Mouse (Mus musculus): ENCODE measurements at regions not wholly inside any gene's neighbourhood (a gene's known extent, or its start where the extent isn't known, plus 50 kb on each side); places are given as distances from the start of the nearest gene placed in this dataset.

- H3K4me1 ChIP-seq (ENCODE audit: control insufficient read depth, insufficient read depth, low read length): no peaks in the 10 kb centered on the region
Measured at GRCm38 (mm10) chr17:65082249-65082648, 246.4 kb upstream of the 4930583I09Rik start.

GRCm38 (mm10) chr17:65081779-65082086 is 245.9 kb upstream of the 4930583I09Rik start:
- Histone ChIP-seq H3K36me3 (ENCODE audit: control insufficient read depth, insufficient read depth, low read length) (no peaks in the 10 kb centered on the region), H3K4me1 (ENCODE audit: control insufficient read depth, insufficient read depth, low read length) (no peaks in the 10 kb centered on the region), H3K4me3 (ENCODE audit: control insufficient read depth, low read depth, low read length) (no peak overlapping the region), H3K27ac (ENCODE audit: control insufficient read depth, insufficient read depth, low read depth, low read length) (no peak overlapping the region), H3K27me3 (ENCODE audit: control insufficient read depth, insufficient read depth, low read length) (no peaks in the 10 kb centered on the region)
- TF ChIP-seq POLR2A (IDR thresholded peaks at IDR 0.05; ENCODE audit: control insufficient read depth, low read depth, low read length) (no peak), CTCF (IDR thresholded peaks at IDR 0.05; ENCODE audit: control insufficient read depth, insufficient read depth, insufficient replicate concordance, low read depth, low read length) (no peak)

More at GRCm38 (mm10) chr17:65082249-65082648, 246.4 kb upstream of the 4930583I09Rik start:
- H3K27me3 ChIP-seq (ENCODE audit: control insufficient read depth, insufficient read depth, low read length): no peaks in the 10 kb centered on the region
- no peaks in the 10 kb centered on the region for H3K36me3 ChIP-seq (ENCODE audit: control insufficient read depth, insufficient read depth, low read length)
- TF ChIP-seq CTCF (IDR thresholded peaks at IDR 0.05; ENCODE audit: control insufficient read depth, insufficient read depth, insufficient replicate concordance, low read depth, low read length) (no peak), POLR2A (IDR thresholded peaks at IDR 0.05; ENCODE audit: control insufficient read depth, low read depth, low read length) (no peak)
- no peak overlapping the region for H3K4me3 ChIP-seq (ENCODE audit: control insufficient read depth, low read depth, low read length)
- H3K27ac ChIP-seq (ENCODE audit: control insufficient read depth, insufficient read depth, low read depth, low read length): no peak overlapping the region

GRCm38 (mm10) chr17:65081072-65081778 is 245.4 kb upstream of the 4930583I09Rik start:
- H3K36me3 ChIP-seq (ENCODE audit: control insufficient read depth, insufficient read depth, low read length): no peaks in the 10 kb centered on the region
- H3K4me1 ChIP-seq (ENCODE audit: control insufficient read depth, insufficient read depth, low read length): no peaks in the 10 kb centered on the region
- no peak overlapping the region for H3K4me3 ChIP-seq (ENCODE audit: control insufficient read depth, low read depth, low read length)
- H3K27me3 ChIP-seq (ENCODE audit: control insufficient read depth, insufficient read depth, low read length): no peaks in the 10 kb centered on the region
- no peak overlapping the region for H3K27ac ChIP-seq (ENCODE audit: control insufficient read depth, insufficient read depth, low read depth, low read length)
- TF ChIP-seq POLR2A (IDR thresholded peaks at IDR 0.05; ENCODE audit: control insufficient read depth, low read depth, low read length) (no peak), CTCF (IDR thresholded peaks at IDR 0.05; ENCODE audit: control insufficient read depth, insufficient read depth, insufficient replicate concordance, low read depth, low read length) (no peak)

- no peak for TF ChIP-seq CTCF (IDR thresholded peaks at IDR 0.05; ENCODE audit: control insufficient read depth, insufficient read depth, insufficient replicate concordance, low read depth, low read length)
- TF ChIP-seq POLR2A (IDR thresholded peaks at IDR 0.05; ENCODE audit: control insufficient read depth, low read depth, low read length): no peak
- Histone ChIP-seq H3K4me3 (ENCODE audit: control insufficient read depth, low read depth, low read length) (peak overlapping the region; percentile 43; the same call in 1 of the 2 replicates), H3K27me3 (ENCODE audit: control insufficient read depth, insufficient read depth, low read length) (no peaks in the 10 kb centered on the region), H3K36me3 (ENCODE audit: control insufficient read depth, insufficient read depth, low read length) (no peaks in the 10 kb centered on the region), H3K27ac (ENCODE audit: control insufficient read depth, insufficient read depth, low read depth, low read length) (no peak overlapping the region), H3K4me1 (ENCODE audit: control insufficient read depth, insufficient read depth, low read length) (peaks cover 3% of the 10 kb centered on the region; the same call in 1 of the 2 replicates)
Measured at GRCm38 (mm10) chr17:65074878-65075277, 239.0 kb upstream of the 4930583I09Rik start.

- no peak overlapping the region for H3K4me3 ChIP-seq (ENCODE audit: control insufficient read depth, low read depth, low read length)
- H3K27me3 ChIP-seq (ENCODE audit: control insufficient read depth, insufficient read depth, low read length): no peaks in the 10 kb centered on the region
- no peak overlapping the region for H3K27ac ChIP-seq (ENCODE audit: control insufficient read depth, insufficient read depth, low read depth, low read length)
- no peaks in the 10 kb centered on the region for H3K36me3 ChIP-seq (ENCODE audit: control insufficient read depth, insufficient read depth, low read length)
- peaks cover 3% of the 10 kb centered on the region; the same call in 1 of the 2 replicates for H3K4me1 ChIP-seq (ENCODE audit: control insufficient read depth, insufficient read depth, low read length)
- no peak for TF ChIP-seq CTCF (IDR thresholded peaks at IDR 0.05; ENCODE audit: control insufficient read depth, insufficient read depth, insufficient replicate concordance, low read depth, low read length)
- TF ChIP-seq POLR2A (IDR thresholded peaks at IDR 0.05; ENCODE audit: control insufficient read depth, low read depth, low read length): no peak
Measured at GRCm38 (mm10) chr17:65071114-65071513, 235.2 kb upstream of the 4930583I09Rik start.

GRCm38 (mm10) chr17:65066135-65066534 is 230.3 kb upstream of the 4930583I09Rik start:
- TF ChIP-seq POLR2A (IDR thresholded peaks at IDR 0.05; ENCODE audit: control insufficient read depth, low read depth, low read length): no peak
- TF ChIP-seq CTCF (IDR thresholded peaks at IDR 0.05; ENCODE audit: control insufficient read depth, insufficient read depth, insufficient replicate concordance, low read depth, low read length): no peak
- Histone ChIP-seq H3K4me1 (ENCODE audit: control insufficient read depth, insufficient read depth, low read length) (no peaks in the 10 kb centered on the region), H3K36me3 (ENCODE audit: control insufficient read depth, insufficient read depth, low read length) (no peaks in the 10 kb centered on the region), H3K27me3 (ENCODE audit: control insufficient read depth, insufficient read depth, low read length) (no peaks in the 10 kb centered on the region), H3K27ac (ENCODE audit: control insufficient read depth, insufficient read depth, low read depth, low read length) (no peak overlapping the region), H3K4me3 (ENCODE audit: control insufficient read depth, low read depth, low read length) (no peak overlapping the region)

- Histone ChIP-seq H3K4me3 (ENCODE audit: control insufficient read depth, low read depth, low read length) (no peak overlapping the region), H3K36me3 (ENCODE audit: control insufficient read depth, insufficient read depth, low read length) (no peaks in the 10 kb centered on the region), H3K4me1 (ENCODE audit: control insufficient read depth, insufficient read depth, low read length) (no peaks in the 10 kb centered on the region), H3K27ac (ENCODE audit: control insufficient read depth, insufficient read depth, low read depth, low read length) (no peak overlapping the region), H3K27me3 (ENCODE audit: control insufficient read depth, insufficient read depth, low read length) (no peaks in the 10 kb centered on the region)
- TF ChIP-seq CTCF (IDR thresholded peaks at IDR 0.05; ENCODE audit: control insufficient read depth, insufficient read depth, insufficient replicate concordance, low read depth, low read length): no peak
- no peak for TF ChIP-seq POLR2A (IDR thresholded peaks at IDR 0.05; ENCODE audit: control insufficient read depth, low read depth, low read length)
Measured at GRCm38 (mm10) chr17:65056059-65056458, 220.2 kb upstream of the 4930583I09Rik start.
